Mouse (Mus musculus) layer of hippocampus, postnatal 36 days (tissue): ENCODE results near the gene Scyl3. TPM values are rescaled to one million over a fixed set of nuclear protein-coding genes. Genes with fewer than 3 reads are reported as not detected.

Experiments
- DNase-seq, 2 experiments: peaks; one replicate each; pipeline ENCODE4 v3.0.0; 2022
- total RNA-seq, 2 experiments: library from RNA; stranded (reverse); gene quantifications; 2 replicates each; pipeline ENCODE4 v1.2.3; 2021

Gene Scyl3
- 10 to 100 TPM; 18.6 to 22.6 TPM for total RNA-seq

GRCm38 (mm10) chr1:163928846-163929245, at the start of gene Scyl3:
TSS of gene Scyl3 (plus strand) at chr1:163929100.
- DNase-seq, result no peak

GRCm38 (mm10) chr1:163889629-163890028, 39.3 kb upstream of the Scyl3 start:
- DNase-seq, result no peak

- DNase-seq, result no peak
Observed at GRCm38 (mm10) chr1:163893294-163893693, 35.6 kb upstream of the Scyl3 start.

DNA sequence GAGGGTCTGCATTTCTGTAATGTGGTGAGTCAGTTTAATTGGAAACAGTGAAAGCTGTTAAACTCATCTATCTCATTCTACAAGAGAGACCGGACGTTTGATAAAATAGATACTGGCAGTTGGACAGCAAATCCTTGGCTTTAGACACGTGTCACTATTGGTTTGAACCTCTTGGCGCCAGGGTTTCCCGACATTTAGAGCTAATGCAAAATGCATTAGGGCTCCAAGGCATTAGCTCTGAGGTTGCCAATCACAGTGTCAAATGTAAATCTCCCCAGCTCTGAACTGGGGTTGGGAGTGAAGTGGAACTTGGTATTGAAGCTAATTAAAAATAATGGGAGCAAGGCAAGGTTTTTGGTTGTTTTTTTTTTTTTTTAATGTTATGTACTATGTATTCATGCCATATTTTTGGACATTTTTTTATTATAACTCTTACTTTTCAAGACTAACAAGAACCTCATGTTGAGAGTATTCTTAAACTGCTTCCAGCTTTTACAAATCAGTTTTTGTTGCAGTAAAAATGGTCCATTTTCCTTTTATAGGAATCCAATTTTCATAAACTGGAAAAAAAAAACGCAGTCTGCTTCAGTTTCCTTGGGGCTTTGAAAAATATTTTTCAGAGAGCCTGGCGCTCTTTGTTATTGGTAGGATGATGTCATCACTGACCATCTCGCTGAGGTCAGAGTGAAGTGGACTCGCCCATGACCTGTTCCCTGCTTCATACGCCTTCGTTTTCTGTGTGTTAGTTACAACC, 34.9 kb upstream of the Scyl3 start:
- no peak for DNase-seq

DNA sequence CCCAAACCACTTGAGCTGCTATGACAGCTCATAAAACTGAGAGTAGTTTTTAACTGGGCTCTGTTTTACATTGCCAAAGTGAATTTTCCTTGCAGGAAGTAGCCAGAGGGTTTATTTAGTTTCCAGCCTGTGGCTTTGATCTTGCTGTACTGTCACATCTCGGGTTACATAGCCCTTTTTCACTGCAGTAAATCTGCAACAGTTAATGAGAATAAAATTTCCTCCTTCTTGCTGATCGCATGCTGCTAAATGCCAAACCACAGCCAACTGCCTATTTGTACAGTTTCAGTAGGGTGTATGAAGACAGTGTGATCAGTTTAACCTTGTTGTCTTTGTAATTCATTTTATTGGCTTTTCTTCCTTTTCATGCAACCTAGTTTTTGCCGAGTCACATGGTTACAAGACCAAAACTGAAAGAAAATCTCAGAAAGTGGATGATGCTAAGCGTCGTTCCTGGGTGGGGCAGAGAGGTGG, 30.6 kb upstream of the Scyl3 start:
- DNase-seq, result no peak

GRCm38 (mm10) chr1:163899575-163899974, 29.3 kb upstream of the Scyl3 start:
- no peak for DNase-seq

GRCm38 (mm10) chr1:163900168-163900567, 28.7 kb upstream of the Scyl3 start:
- no peak for DNase-seq

DNA sequence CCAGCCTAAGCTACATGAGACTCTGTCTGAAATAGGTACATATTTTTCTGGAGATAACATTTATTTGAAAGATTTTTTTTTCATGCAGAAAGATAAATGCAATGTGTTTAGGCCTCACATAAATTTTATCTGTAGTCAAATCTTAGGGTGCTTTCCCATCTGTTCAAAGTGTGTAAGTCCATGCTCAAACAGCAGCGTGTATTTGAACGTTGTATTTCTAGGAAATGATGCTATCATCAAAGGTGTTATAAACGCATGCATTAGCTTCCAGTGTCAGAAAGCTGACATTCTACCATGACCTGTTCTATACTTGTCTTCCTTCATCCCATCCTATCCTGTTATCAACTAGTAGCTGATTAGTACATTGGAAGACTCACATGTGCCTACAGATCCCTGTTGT, 25.5 kb upstream of the Scyl3 start:
- no peak for DNase-seq

GRCm38 (mm10) chr1:163907007-163907811, 21.7 kb upstream of the Scyl3 start:
- DNase-seq, result no peak

DNA sequence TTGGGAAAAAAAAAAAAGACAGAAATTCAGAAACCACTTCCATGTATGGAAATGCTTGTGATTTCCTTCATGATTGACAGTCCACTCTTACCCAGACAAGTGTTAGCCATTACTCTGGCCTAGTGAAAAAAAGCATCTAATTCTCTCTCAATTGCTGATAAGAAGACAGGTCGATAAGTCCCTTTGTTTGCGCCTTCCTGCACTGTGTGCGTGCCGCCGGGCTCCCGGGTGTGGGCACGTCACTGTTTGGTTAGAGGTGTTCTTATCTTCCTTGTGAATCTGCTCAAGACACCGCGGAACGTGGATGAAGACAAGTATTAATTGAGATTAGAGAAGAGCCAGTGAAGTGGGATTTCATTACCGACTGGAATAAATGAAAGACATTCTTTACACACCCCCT, 20.5 kb upstream of the Scyl3 start:
- no peak for DNase-seq

- DNase-seq, result no peak
Observed at GRCm38 (mm10) chr1:163910343-163910742, 18.6 kb upstream of the Scyl3 start.

DNA sequence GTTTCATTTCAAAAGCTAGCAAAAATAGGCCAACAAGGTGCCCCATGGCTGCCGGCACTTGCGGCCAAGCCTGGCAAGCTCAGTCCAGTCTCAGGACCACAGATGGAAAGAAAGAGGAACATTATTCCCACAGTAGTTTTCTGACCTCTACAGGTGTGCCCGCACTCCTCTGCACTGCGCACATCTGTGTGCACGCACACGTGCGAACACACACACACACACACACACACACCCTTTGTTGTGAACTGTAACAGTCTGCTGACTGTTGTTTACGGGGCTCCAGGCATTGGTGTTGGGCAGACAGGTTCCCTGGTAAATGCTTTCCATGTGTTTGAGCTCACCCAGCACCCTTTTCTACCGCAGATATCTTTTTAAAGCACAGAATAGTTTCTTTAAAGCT, 18.1 kb upstream of the Scyl3 start:
- no peak for DNase-seq

DNA sequence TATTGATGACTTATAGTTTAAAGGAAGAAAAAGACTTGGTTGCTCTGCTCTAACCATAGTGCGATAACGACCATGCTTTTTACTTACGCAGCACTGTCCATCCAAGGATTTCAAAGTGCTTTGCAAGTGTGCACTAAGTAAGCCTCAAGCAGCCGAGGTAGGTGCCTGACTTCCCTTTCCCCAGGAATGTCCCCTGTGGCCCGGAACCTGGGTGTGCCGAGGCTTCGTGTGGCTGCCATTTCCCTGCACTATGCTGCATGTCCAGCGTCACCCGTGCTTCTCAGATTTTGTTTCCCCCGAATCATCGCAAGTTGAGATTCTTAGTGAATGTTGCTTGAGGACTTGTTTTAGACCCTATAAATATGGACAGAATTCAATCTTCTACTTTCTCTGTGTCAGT, 16.9 kb upstream of the Scyl3 start:
- DNase-seq, result no peak

- no peak for DNase-seq
Observed at GRCm38 (mm10) chr1:163917349-163918160, 11.3 kb upstream of the Scyl3 start.

- DNase-seq, result no peak
Observed at GRCm38 (mm10) chr1:163924093-163924492, 4.8 kb upstream of the Scyl3 start.

DNA sequence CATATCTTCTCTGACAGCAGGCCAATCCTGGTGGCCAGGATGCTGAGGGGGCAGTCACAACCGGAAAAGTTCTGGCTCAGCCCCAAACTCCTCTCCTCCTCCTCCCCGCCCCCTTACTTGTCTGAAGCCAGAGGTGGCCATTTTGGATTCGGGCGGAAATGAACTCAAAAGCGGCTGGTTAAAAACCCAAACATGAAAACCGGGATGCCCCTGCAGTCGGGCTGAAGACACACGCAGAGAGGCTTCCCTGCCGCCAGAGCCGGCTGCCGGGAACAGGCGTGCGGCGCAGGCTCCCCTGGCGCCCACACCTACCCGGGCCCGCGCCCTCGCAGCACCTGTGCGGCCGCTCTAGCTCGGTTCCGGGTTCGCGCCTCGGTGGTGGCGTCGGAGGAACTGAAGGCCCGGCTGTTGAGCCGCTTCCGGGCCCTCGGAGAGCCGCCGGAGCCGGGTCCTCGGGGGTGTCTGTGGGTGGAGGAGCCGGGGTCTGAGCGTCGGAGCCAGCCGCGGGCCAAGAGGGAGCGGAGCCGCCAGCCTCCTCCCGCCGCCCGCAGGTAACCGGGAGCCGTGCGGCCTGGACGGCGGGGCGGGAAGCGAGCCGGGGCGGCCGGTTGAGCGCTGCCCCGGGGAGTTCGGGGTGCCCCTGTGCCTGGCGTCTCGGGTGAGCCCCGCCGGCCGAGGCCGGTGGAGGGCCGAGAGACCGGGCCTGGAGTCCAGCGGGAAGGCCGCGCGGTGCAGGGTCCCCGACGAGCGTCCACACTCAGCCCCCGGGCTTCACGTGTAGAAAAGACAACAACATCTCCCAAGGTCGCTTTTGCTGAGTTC, 947 bp downstream of the Scyl3 start:
- peak; percentile 86 to 87 for DNase-seq

- DNase-seq, result no peak
Observed at GRCm38 (mm10) chr1:163930458-163930794, 1.5 kb downstream of the Scyl3 start.

DNA sequence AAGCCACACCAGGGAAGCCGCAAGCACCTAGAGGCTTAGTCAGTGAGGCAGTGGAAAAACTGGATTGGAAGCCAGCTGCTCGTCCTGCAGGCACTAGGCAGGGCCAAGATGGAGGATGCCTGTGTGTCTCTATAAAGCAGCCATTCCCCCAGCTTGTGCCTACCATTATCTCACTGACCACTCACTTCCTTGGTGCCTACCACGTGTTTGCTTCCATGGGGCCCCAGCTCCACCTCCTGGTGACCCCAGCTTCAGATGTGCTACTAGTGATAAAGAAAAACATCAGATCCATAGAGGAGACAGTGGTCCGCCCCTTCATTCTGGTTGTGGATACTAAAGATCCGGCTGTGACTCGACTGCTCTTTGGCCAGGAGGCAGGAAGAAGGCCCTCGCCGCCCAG, 2.9 kb downstream of the Scyl3 start:
- no peak for DNase-seq

DNA sequence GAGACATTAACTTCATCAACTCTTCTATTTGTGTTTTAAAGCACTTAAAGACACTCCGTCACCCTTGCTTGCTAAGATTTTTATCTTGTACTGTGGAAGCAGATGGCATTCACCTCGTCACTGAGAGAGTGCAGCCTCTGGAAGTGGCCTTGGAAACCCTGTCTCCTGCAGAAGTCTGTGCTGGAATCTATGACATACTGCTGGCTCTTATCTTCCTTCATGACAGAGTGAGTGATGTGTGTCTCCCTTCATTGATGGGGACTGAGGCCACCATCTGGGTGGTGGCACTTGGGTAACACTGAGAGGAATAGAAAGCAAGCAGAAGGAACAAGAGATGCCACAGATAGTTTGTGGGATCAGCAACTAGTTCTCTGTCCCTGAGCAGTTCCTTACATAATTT, 5.7 kb downstream of the Scyl3 start:
- DNase-seq, result no peak

DNA sequence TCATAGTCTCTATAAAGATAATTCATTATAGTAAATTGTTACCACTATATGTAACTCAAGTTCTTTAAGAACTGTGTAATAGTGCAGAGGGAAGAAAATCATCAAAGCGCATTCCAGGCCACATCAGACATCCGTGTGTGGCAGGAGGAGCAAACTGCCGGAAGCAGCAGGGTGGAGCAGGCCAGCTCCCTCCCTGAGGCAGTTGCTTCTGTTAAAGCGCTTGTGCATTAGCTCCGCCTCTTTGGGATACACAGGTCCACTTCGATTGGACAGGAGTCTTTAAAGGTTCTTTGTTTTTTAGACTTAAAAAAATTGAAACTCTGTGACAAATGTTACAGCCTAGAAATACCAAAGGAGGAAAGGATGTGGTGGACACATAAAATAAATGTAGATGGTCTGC, 13.2 kb downstream of the Scyl3 start:
- DNase-seq, result no peak

- no peak for DNase-seq
Observed at GRCm38 (mm10) chr1:163953396-163953795, 24.5 kb downstream of the Scyl3 start.

GRCm38 (mm10) chr1:163958036-163958435, 29.1 kb downstream of the Scyl3 start:
- DNase-seq, result no peak
